Mouse (Mus musculus) frontal cortex, postnatal 25 days (tissue): ENCODE measurements around the gene Paqr7.

Experiments used
- DNase-seq, 2 experiments: peaks; one replicate each; pipeline ENCODE4 v3.0.0; 2022; ENCODE audit warnings: low spot score in 2 of 2

The Paqr7 gene

DNA sequence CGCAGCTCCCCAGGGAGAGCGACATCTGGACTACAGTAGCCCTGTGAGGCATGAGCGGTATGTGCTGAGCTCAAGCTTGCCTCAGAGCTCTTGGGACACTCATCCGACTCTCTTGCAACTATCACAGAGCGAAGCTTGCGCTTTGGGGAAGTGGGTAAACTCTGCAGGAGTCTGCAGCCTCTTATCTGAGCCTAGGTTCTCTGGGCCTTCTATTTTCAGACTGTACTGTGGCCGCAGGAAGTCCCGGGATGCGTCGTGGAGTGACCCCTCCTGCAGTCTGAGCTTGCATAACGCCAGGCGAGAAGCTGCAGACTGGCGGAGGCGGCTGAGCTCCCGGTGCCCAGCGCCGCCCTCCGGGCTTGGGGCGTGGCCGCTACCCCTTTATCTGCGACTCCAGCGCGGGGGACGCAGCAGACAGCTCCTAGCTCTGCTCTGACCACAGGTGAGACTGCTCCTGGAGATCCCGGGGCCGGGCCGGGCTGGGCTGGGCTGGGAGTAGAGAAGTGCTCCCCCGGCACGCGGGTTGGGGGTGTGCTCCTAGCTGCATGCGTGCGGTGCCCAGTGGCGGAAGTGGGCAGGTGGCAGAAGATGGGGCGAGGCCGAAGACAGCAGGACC is at the start of gene Paqr7:
Paqr7 (plus strand) TSS at position 103 of the 616 bp plus-strand sequence.
- DNase-seq, result peak; percentile 60 to 68

DNA sequence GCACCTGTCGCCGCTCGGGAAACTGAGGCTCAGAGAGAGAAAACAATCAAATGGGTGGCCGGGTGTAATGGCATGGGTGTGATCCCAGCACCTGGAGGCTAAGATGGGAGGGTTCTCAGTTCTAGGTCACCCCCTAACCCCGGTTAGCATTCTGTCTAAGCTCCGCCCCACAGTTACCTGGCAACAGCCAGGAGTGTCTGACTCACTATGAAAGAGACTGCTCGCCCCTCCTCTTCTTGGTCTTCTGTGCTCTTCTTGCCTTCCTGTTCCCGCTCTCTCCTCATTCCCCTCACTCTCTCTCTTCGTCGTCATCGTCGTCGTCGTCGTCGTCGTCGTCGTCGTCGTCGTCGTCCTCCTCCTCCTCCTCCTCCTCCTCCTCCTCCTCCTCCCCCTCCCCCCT is 48.5 kb upstream of the Paqr7 start:
- no peak for DNase-seq

DNA sequence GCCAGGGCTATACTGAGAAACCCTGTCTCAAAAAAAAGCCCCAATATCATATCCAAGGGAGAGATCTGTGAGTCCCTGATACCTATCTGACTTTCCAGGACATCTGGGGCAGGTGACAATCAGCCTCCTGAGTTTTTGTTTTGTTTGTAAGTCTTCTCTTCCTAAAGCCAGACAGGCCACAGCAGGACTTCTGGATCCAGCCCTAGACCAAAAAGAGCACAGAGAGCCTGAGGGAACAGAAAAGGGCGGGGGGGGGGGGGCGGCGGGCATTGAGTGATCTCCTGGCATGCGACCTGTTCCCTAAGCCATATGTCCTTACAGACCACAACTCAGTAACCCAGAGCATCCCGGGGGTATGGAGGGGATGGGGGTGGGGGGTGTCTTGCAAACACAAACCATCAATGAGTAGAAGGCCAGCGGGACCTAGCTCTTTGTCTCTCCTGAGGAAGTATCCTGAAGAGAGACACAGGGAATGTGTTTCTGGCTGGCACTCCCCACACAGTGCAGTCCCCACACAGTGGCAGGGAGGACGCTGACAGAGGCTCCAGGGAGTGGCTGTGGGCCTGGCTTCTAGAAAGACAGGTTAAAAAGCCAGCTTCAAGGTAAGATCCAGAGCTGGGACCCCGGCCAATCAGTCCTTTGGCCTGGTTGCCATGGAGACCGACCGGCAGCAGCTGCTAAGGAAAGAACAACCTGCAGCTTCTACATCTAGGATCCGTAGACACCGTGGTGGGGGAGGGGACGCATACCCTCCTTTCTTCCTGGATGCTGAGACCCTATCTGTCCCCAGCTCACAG is 46.7 kb upstream of the Paqr7 start:
- no peak for DNase-seq

DNA sequence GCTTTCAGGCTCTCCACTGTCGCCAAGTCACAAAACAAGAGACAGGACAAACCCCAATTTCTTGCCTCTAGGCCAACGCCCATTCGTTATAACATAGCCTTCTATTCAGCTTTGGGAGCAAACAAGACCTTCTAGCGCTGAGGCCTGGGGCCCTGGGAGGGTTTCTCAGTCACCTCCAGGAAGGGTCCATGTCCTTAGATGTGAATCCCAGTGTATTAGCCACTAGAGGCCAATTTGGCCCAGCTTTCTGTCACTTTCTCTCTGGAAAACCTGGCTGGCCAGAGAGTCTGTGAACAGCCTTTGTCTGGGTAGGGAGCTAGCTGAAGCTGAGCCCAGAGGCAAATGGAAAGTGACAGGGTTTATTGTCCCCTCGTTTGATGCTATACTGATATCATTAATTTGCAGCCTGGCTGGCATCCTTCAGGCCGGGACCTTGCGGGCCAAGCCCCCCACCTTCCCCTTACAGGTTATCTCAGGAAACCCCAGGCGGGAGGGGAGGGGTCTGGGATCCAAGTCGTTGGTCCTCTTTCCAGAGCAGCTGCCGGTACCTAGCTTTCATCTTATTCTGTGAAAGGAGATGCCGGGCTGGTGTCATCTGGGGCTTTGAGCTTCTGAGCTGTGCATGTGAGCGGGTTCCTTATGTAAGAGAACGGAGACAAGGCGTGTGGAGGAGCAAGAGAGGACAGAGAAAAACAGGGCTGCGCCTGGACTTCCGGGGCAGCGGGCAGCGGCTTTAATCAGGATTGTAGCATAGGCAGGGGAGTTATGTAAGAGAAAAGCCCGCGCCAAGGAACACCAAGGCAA is 45.9 kb upstream of the Paqr7 start:
- no peak for DNase-seq

DNA sequence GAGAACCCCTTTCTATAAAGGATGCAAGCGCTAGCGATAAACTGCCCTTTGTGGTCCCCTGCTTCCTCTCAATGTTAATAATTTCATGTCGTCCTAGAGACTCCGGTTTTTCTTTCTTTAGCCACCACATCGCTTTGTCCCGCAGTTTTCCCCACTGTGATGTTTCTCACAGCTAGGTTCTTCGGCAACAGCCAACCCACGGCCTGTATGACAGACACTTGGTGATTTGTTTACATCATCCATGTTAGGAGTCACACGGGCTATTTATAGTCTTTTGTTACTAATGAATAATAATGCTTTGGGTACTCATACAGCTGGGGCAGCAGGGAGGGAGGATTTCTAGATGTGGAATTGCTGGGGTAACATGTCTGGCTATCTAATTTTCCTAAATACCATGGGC is 45.0 kb upstream of the Paqr7 start:
- no peak for DNase-seq

DNA sequence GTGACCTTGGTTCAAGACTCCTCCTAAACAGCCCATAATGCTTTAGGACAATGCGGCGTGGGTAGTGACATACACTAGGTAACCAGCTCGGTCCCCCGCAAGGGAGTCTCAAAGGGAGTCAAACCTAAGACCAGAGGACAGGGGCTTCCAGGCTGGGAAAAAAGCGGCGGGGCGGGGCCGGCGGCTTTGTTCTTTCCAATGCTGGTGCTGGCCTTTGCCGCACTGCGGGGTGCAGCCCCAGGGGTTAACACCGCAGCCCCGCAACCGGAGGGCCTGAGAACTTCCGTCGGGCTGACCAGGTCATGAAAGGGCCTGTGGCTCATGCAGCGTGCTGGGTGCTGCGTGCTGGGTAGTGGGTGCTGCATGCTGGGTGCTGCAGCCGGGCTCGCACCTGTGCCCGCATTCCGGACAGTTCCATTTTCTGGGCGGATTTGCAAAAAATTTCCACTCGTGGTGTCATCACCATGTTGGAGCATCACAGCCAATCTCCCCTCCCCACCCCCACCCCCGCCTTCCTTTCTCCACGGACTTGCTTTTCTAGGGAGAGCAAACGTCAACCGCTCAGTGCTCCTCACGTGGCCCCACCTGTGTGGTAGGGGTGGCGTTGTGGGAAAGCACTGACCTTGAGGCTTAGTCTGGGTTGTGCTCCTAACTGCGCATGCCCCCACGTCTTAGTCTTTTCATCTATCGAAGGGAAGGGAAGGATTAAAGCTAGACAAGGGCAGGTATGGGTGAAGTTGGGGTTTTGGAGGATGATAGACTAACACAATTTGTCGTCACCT is 42.7 kb upstream of the Paqr7 start:
- DNase-seq, result no peak

DNA sequence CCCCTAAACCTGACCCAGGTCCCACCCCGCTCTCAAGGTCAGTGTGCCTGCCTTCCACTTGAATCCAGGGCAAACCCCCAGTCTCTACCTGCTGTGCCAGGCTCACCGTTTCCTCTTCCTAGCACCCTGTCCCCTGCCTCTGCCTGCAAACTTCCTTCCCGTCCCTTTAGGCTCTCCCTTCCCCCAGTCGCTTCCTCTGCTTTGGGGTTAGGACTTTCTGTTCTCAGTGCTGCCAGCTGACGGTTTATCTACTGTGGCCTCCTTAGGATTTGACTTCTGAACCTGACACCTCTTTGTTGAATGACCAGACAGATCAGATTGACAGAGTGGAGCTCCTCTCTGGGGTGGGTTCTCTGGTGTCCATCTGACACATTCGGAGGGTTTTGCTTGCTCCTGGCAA is 41.2 kb upstream of the Paqr7 start:
- DNase-seq, result no peak

DNA sequence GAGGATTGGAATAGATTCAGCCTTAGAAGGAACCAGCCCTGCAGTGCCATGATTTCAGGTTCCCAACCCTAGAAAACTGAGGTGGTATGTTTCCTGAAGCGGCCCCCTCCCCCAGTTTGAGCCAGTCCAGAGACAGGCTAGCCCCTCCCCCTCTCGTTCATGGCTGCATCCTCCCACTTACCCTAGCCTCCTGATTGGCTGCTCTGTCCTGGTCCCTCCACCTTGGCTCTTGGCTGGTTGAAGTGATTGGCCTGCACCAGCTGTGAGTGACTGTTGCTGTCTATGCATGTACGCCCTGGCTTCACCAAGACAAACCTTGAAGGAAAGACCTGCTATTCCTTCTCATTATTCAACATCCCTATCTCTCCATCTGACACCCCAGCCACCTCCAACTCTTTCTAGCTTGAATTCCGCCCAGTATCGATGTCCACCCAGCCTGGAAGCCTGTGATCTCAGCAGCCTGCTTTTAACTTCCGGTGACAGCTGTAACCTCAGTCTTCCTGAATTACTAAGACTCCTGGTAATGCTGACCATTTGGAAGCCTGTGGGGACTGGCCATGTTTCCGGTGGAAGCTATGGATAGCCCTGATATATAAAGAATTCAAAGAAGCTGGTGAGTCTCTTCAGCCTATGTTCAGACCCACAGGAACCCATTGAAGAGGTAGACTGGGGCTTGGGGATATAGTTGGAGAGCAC is 39.2 kb upstream of the Paqr7 start:
- no peak for DNase-seq

DNA sequence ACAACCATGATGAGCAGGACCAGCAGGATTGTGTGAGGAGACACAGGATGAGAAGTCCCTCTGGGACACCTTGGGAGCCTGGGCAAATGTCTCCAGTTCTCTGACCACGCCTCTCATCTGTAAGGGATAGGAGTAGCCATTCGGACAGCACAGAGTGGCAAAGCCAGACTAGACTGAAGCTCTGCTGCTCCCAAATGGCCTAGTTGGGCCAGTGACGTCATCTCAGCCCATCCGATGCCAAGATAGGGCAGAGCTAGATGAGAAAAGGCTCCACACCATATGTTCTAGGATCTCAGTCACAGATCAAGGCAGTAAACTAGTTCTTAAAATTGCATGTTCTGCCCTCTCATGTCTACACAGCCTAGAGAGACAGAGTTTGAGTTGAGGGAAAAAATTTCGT is 37.6 kb upstream of the Paqr7 start:
- DNase-seq, result no peak

DNA sequence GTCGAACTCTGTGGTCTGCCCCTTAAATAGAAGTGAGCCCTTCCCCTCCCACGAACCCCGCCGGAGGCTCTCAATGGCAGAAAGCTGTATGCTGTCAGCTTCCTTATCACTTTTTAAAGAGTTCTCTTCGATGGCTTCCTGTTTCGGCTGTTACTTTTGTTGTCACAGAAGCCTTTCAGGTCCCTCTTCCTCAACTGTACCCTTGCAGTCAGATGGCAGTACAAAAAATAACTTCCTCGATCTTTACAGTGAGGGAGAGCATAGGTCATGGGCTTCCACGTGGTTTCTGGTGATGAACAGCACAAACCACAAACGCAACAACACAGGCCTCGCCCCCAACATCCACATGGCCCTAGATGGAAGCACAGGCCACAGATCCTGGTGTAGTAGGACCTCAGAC is 36.2 kb upstream of the Paqr7 start:
- no peak for DNase-seq

DNA sequence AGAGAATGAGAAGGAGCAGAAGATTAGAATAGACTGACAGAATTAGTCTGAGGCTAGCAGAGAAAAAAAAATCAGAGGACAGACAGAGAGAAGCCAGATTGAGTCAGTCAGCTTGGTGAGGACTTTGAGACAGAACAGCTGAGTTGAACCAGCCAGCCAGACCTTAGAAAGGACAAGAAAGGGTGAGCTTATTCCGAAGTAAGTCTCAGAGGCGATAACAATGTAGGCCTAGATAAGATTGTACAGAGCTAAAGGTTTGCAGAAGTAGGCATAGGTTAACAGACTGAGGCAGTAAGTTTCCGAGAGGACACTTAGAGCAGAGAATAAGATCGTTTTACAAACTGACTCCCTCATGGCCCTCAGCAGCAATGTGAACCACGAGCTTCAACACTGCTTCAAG is 35.2 kb upstream of the Paqr7 start:
- DNase-seq, result no peak

DNA sequence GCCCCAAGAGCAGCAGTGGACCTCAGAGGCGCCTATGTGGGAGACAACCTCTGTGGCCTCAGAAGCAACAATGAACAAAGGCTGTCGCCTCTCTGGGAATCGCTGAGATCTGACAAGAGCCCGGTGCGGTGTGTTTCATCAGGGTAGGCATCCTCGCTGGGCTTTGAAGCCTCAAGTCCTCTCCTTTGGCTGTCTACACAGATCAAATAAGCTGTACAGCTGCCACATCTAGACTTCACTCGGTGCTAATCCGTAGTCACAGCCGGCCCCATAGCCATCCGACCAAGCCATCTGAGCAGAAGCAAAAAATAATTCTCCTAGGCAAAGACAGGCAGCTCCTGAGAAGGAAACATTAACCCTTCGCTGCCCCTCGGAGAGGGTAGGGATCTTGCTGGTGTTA is 30.7 kb upstream of the Paqr7 start:
- no peak for DNase-seq

DNA sequence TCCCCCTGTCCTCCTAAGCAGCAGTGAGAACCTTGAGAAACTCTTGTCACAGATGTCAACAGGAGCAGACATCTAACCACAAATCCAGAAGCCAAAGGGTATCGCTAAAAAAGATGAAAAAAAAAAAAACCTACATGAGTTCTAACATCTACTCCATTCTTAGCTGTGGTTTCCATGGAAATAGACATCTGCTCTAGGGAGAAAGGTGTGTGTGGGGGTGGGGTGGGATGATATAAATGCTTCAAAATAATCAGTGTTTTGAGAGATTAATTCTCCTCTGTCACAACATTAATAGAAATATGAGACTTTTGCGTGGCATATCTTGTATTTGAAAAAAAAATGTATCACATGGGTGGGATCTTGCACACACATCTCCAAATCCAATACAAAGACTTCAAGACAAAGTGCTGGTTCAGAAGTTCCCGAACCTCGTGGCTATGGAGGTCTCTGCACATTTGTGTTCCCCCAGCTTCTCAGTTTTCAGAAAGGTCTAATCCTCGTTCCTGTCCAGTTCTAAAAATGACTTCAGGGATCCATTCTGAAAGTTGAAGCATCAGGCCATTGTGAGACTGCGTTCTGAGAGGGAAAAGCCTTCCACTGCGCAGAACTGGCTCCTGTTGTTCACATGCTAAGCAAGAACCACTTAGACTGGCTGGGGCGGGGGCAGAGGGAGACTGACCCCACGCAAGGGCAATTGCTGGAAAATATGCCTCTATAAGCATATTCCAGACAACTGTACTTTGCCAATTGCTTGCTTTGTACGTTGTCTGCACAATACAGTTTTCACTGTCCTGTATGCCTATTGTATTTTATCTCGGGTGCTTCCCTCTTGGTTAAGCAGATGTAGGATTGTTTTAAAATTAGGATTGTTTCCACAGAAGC is 29.9 kb upstream of the Paqr7 start:
- DNase-seq, result no peak

DNA sequence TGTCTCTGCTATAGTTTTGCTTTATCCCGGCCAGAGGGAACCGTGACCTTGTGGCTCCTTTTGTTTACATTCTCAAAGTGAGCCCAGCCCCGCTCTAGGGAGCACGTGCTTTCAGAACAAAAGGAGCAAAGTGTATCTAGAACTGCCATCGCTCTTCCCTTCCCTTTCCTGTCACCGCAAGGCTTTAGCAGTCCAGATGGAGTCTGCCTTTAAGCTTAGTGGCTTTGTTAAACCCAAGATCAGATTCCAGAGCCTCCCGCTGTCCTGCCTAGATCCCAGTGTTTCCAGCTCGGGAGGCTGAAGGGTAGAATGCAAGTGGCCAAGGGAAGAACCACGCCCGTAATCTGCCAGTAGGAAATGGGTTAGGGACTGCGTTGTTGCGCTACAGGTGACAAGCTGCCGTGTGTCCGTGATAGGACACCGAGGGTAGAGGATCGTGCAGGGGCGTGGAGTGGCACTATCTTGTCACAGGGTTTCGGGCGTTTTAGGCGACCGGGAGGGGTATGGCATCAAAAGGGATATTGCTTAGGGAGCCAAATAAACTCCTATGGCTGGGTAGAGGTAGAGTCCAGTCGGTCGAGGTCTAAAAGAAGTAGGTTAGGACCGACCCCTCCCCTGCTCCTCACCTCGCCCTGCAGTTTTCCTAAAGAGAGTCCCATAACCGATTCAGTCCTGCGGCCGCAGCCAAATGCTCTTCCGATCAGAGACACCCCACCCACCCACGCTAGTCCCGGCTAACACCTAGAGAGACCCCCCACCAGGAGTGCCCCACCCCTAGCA is 28.9 kb upstream of the Paqr7 start:
- DNase-seq, result no peak

DNA sequence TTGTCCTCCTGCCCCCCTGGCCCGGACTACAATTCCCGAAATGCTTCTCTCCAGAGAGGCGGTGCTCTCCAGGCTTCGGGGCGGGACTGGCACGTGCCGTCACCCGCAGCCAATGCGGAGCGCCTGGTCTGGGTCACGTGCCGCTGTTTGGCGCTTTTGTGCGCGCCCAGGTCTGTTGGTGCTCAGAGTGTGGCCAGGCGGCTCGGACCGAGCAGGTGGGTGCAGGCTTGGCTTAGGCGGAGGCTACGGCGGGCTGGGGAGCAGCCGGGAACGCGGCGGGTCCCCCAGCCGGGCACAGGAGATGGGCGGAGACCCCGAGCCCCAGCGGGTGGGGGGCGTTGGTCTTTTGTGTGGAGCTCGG is 28.3 kb upstream of the Paqr7 start, which contains the start of gene Stmn1:
Stmn1 (plus strand) TSS at position 106 of the 361 bp plus-strand sequence.
- peak; percentile 83 to 89 for DNase-seq

DNA sequence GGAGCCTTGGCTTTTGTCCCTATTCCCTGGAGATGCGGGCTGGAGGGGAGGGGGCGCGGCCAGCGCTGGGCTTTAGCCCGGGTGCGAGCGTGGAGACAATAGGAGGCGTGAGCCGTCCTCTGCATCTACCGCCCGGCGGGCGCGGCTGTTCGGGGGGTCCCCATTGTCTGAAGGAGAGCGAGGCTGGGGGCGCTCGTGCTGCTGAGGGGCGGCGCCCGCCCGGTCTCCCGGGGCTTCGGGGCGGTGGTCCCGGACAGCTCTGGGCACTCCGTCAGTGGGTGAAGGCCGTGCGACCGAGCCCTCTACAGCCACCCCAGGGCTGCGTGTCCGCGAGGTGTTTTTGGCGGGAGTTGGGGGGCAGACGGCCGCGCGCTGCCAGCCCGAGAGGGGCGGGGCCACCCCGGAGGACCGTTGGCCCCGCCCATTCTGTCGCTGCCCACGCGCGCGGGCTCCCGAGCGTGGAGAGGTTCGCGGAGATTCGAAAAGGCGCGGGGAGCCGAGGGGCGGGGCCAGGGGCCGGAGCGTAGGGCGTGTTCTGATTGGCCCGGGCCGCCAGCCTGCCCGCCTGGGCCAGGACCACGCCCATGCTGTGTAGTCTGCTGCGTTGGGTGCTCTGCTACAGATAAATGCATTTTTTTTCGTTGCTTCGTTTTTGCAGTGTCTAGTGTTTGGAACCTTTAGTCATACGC is 27.8 kb upstream of the Paqr7 start:
- DNase-seq, result peak; percentile 81 to 91

DNA sequence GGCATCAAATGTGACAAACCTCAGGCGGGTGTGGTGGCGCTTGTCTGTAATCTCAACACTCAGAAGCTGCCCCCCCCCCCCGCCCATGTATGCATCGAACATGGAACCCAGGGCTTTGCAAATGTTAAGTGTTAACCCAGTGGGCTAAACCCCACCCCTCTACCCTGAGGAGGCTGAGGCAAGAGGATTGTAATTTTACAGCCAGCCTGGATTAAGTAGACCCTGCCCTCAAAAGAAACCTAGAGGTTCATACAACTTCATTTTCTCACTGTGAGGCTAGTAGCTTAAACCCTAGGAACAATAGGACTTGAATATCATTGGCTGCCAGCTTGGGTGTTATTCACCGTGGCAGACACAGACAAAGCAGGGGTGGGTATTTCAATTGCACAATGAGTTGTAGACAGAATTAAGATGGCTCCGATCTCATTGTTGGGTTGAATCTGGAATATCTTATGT is 27.1 kb upstream of the Paqr7 start:
- no peak for DNase-seq

DNA sequence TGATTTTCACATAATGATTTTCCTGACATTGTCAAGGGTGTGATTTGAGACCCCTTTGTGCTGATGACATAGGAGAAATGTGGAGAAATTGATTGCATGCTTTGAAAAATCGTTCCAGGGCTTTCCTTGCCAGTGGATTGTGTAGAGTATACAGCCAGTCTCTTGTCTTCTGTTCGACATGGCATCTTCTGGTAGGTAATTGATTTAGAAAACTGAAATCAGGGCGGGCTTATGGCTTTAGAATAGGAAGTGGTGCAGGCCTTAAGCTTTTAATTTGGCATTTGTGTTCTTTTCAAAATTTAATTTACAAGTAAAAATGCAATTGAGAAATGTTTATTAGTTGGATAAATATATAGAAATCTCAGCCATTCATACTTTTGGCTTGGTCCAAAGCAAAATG is 26.5 kb upstream of the Paqr7 start:
- no peak for DNase-seq

DNA sequence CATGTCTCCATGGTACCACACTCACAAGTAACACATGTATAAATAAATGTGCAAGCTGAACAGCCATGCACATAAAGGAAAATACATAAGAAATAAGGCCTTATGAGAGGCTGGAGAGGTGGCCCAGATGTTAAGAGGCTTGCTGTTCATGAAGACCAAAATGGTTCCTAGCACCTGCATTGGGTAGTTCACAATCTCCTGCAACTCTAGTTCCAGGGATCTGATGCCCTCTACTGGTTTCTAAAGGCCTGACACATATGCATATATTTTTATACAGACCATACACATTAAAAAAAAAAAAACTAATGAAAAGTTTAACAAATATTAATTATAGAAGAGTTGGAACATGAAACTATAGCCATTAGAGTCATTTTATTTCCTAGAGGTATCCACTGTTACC is 25.0 kb upstream of the Paqr7 start:
- no peak for DNase-seq
